Mouse (Mus musculus): Measurements from ENCODE around the gene Olfr1380.

DNA sequence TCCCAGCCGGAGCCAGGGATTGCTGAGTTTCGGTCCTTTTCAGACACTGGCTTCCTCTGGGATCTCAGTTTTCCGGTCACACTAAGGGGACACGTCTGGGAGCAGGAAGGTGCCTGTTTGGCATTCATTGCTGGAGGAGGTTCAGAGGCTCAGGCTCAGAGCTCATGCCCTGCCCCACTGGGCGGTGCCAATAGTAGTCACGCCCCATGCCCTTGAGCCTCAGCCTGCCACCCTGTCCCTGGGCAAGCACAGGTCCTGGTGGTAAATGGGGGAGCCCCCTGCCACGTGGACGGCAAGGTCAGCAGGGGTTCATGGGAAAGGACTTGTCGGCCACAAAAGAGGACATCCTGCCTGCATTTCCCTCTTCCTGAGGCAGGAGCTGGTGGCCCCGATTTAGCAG, 56.7 kb downstream of the Olfr1380 start:
- TF ChIP-seq CTCF (IDR thresholded peaks at IDR 0.05; ENCODE audit: low read depth, low read length) (no peak), GATA1 (IDR thresholded peaks at IDR 0.05; ENCODE audit: borderline replicate concordance, low read length) (no peak)
